Mouse (Mus musculus): Measurements from ENCODE around the gene Olfr9. TPM values are rescaled to one million over a fixed set of nuclear protein-coding genes. Genes with fewer than 3 reads are reported as not detected.
"Not testable (repeated sequence)": the region's sequence is repeated elsewhere in the genome, so short reads cannot be mapped to it uniquely, and the experiment has no call there.

The Olfr9 gene
- polyA plus RNA-seq, 1 experiment from 2014 or later: not detected

DNA sequence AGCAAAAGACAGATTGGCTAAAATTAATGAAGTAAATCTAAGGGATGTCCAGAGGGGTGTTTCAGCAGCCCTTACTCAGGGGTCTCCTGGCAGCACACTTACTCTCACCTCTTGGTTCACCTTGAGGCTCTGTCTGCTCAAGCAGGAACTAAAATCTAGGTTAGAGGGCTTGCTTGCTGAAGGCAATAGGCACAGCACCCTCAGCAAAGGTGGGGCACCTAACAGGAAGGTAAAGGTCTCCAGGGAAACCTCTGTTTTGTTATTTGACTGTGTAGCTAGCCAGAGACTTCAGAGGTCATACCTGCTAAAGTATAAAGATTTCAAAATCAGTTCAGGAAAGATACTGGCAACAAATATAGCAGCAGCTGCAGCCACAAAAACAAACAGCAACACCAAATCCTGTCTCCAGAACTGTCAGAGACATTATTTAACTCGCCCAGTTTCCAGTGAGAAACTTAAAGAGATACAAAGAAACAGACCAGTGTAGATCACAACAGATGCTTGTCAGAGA, 18.4 kb upstream of the Olfr9 start:
- Histone ChIP-seq H3K9ac (replicated peaks) (no peak overlapping the region), H3K36me3 (no peaks in the 10 kb centered on the region), H3K4me1 (no peaks in the 10 kb centered on the region), H3K27ac (replicated peaks) (no peak overlapping the region), H3K9me3 (replicated peaks) (no peaks in the 10 kb centered on the region), H3K4me3 (replicated peaks) (no peak overlapping the region), H3K4me2 (no peak overlapping the region), H3K27me3 (replicated peaks) (no peaks in the 10 kb centered on the region)
- ATAC-seq (ENCODE audit: low FRiP score): no peak
- 58% methylated on average over 1 of the region's 1 CpGs for WGBS

DNA sequence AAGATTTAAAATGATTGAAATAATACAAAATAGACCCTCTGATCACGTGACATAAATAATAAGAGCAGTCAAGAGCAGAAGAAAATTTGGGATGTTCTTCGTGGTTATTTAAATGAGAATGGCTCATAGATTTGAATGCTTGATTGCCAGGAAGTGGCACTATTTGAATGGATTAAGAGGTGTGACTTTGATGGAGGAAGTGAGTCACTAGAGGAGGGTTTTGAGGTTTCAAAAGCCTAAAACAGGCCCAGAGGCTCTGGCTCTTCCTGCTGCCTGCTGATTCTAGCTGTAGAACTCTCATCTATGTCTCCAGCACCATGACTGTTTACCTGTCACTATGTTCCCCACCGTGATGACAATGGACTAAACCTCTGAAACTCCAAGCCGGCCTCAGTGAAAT, 16.4 kb upstream of the Olfr9 start:
- ATAC-seq (ENCODE audit: low FRiP score): no peak
- Histone ChIP-seq H3K9ac (replicated peaks) (no peak overlapping the region), H3K4me3 (replicated peaks) (no peak overlapping the region), H3K4me2 (no peak overlapping the region), H3K36me3 (no peaks in the 10 kb centered on the region), H3K27me3 (replicated peaks) (no peaks in the 10 kb centered on the region), H3K9me3 (replicated peaks) (no peaks in the 10 kb centered on the region), H3K4me1 (no peaks in the 10 kb centered on the region), H3K27ac (replicated peaks) (no peak overlapping the region)
- WGBS: 80% methylated on average over 4 of the region's 4 CpGs

GRCm38 (mm10) chr10:128976395-128976794, 12.8 kb upstream of the Olfr9 start:
- H3K9ac ChIP-seq (replicated peaks): no peak overlapping the region
- no peak overlapping the region for H3K4me3 ChIP-seq (replicated peaks)
- no peak overlapping the region for H3K27ac ChIP-seq (replicated peaks)
- no peaks in the 10 kb centered on the region for H3K36me3 ChIP-seq
- no peaks in the 10 kb centered on the region for H3K27me3 ChIP-seq (replicated peaks)
- H3K4me1 ChIP-seq: no peaks in the 10 kb centered on the region
- 64% methylated on average over 3 of the region's 3 CpGs for WGBS
- no peak for ATAC-seq (ENCODE audit: low FRiP score)
- no peaks in the 10 kb centered on the region for H3K9me3 ChIP-seq (replicated peaks)
- H3K4me2 ChIP-seq: no peak overlapping the region

DNA sequence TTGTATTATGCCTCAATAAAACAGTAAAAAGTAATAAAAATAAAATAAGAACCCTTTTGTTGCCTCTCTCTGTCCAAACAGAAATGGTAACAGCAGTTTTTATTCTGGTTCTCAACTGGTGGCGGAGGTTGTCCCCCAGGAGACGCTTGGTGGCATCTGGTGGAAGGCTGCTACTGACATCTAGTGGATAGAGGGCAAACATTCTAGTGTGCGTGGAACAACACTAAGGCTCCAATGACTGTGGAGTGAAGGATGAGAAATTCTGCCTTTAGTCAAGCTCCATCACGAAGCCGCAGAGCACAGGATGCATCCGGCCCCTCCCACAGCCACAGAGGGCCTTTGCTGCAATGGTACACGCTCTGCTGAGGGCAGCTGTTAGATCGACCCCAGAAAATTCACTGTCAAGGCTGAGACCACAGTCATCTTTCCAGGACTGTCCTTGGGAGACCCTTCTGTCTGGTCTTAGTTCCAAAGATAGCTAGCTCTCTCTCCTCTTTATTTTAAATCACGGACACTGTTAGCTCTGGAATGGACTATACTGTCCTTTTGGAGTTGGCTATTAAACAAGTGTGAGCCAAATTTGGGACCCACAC, 11.6 kb upstream of the Olfr9 start:
- Histone ChIP-seq H3K27ac (replicated peaks) (no peak overlapping the region), H3K4me1 (no peaks in the 10 kb centered on the region), H3K9ac (replicated peaks) (peak overlapping the region; percentile 36; the same call in 1 of the 2 replicates), H3K4me3 (replicated peaks) (no peak overlapping the region), H3K27me3 (replicated peaks) (no peaks in the 10 kb centered on the region), H3K9me3 (replicated peaks) (no peaks in the 10 kb centered on the region), H3K4me2 (peak overlapping the region; percentile 29), H3K36me3 (no peaks in the 10 kb centered on the region)
- WGBS: 19% methylated on average over 9 of the region's 9 CpGs
- ATAC-seq (ENCODE audit: low FRiP score): peak; percentile 79; the same call in 1 of the 2 replicates

DNA sequence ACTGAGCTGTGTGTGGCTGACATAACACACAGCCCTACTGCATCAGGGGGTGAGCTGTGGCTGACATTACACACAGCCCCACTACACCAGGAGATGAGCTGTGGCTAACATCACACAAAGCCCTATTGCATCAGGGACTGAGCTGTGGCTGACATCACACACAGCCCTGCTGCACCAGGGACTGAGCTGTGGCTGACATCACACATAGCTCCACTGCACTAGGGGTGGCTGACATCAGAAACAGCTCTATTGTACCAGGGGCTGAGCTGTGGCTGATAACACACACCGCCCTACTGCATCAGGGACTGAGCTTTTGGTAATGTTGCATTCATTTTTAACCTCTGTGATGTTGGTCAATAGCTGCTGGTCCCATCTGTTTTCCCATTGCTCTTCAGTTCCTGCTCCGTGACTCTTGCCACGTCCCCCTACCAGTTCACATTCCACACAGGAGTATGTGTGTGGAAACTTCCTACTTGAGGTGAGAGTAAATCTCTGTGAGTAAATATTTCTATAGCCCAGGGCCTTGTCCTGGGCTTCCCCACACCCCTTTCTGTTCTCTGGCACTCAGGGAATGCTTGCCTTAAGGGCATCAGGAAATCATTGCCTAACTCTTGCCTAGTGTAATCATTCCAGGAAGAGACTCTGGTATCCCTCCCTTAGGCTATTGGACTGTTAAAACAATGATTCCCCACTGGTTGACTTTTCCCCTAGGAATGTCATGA, 8.4 kb upstream of the Olfr9 start:
- no peaks in the 10 kb centered on the region for H3K36me3 ChIP-seq
- H3K4me2 ChIP-seq: no peak overlapping the region
- WGBS: 92% methylated on average over 3 of the region's 3 CpGs
- H3K4me3 ChIP-seq (replicated peaks): no peak overlapping the region
- no peaks in the 10 kb centered on the region for H3K4me1 ChIP-seq
- H3K27ac ChIP-seq (replicated peaks): no peak overlapping the region
- no peaks in the 10 kb centered on the region for H3K9me3 ChIP-seq (replicated peaks)
- no peak for ATAC-seq (ENCODE audit: low FRiP score)
- H3K9ac ChIP-seq (replicated peaks): no peak overlapping the region
- H3K27me3 ChIP-seq (replicated peaks): no peaks in the 10 kb centered on the region

GRCm38 (mm10) chr10:128990129-128990850, 1.1 kb downstream of the Olfr9 start:
- not testable (repeated sequence) for H3K9ac ChIP-seq (replicated peaks); H3K9me3 ChIP-seq (replicated peaks); ATAC-seq (ENCODE audit: low FRiP score); H3K4me3 ChIP-seq (replicated peaks); H3K4me2 ChIP-seq; H3K4me1 ChIP-seq; H3K27ac ChIP-seq (replicated peaks); H3K36me3 ChIP-seq; H3K27me3 ChIP-seq (replicated peaks)
- WGBS: 68% methylated on average over 7 of the region's 10 CpGs

GRCm38 (mm10) chr10:128990994-128991393, 1.8 kb downstream of the Olfr9 start:
- Histone ChIP-seq H3K4me1 (no peaks in the 10 kb centered on the region), H3K27me3 (replicated peaks) (no peaks in the 10 kb centered on the region), H3K9ac (replicated peaks) (no peak overlapping the region), H3K4me2 (no peak overlapping the region), H3K36me3 (no peaks in the 10 kb centered on the region), H3K4me3 (replicated peaks) (no peak overlapping the region), H3K27ac (replicated peaks) (no peak overlapping the region), H3K9me3 (replicated peaks) (no peaks in the 10 kb centered on the region)
- ATAC-seq (ENCODE audit: low FRiP score): no peak

GRCm38 (mm10) chr10:128995796-128996195, 6.6 kb downstream of the Olfr9 start:
- Histone ChIP-seq H3K4me2 (no peak overlapping the region), H3K9ac (replicated peaks) (no peak overlapping the region), H3K36me3 (no peaks in the 10 kb centered on the region), H3K4me3 (replicated peaks) (no peak overlapping the region), H3K9me3 (replicated peaks) (no peaks in the 10 kb centered on the region), H3K27me3 (replicated peaks) (no peaks in the 10 kb centered on the region), H3K27ac (replicated peaks) (no peak overlapping the region), H3K4me1 (no peaks in the 10 kb centered on the region)
- WGBS: 91% methylated on average over 1 of the region's 1 CpGs
- no peak for ATAC-seq (ENCODE audit: low FRiP score)

DNA sequence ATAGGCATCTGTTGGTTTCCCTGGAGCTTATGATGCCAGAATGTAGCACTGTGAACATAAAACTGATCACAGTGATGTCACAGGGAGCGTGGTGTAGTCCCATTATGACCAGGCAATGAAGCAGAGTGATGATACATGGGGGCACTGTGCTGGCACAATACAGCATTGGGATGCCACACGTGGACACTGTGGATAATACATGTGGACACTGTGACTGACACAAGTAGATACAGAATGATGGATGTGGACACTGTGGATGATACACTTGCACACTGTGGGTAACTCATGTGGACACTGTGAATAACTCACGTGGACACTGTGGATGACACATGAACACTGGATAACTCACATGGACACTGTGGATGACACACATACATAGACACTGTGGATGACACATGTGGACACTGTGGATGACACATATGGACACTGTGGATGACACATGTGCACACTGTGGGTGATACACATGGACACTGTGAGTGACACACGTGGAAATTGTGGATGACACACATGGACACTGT, 7.4 kb downstream of the Olfr9 start:
- WGBS: 82% methylated on average over 4 of the region's 4 CpGs
- Histone ChIP-seq H3K4me1 (no peaks in the 10 kb centered on the region), H3K4me3 (replicated peaks) (no peak overlapping the region), H3K27me3 (replicated peaks) (no peaks in the 10 kb centered on the region), H3K4me2 (no peak overlapping the region), H3K9ac (replicated peaks) (no peak overlapping the region), H3K9me3 (replicated peaks) (no peaks in the 10 kb centered on the region), H3K27ac (replicated peaks) (no peak overlapping the region), H3K36me3 (no peaks in the 10 kb centered on the region)
- ATAC-seq (ENCODE audit: low FRiP score): no peak

DNA sequence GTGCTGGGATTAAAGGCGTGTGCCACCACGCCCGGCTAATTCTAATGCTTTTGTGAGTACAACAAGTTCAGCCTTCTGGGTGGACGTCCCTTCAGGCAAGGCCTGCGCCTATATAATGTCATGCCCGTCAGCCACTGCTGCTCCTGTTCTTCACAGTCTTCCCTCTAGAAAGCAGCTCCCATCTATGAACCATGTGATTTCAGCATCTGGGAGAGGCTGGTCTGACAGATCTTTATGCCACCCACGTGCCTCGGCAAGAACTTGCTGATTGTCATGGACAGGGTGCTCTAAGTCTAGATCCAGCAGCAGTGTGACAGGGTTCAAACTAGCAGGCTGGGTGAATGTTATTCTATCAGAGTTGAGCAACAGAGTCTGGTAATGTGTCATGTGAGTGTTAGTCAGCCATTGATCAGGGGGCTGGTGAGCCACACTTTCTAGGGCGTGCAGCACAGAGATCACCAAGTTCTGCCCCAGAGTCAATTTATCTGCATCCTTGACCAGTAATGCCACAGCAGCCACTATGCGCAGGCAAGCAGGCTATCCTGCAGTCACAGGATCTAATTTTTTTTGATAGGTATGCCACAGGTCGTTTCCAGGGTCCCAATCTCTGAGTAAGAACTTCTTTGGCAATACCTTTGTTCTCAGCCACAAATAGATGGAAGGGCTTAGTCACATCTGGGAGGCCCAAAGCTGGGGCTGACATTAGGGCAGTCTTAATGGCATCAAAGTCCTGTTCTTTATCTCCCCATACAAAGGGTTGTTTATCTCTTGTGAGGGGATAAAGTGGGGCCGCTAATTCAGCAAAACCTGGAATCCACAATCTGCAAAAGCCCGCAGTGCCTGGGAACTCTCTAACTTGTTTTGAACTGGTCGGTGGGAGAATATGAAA, 15.0 kb downstream of the Olfr9 start:
- ATAC-seq (ENCODE audit: low FRiP score): no peak
- 85% methylated on average over 14 of the region's 14 CpGs for WGBS
- no peaks in the 10 kb centered on the region for H3K9me3 ChIP-seq (replicated peaks)
- H3K27me3 ChIP-seq (replicated peaks): no peaks in the 10 kb centered on the region
- no peak overlapping the region for H3K9ac ChIP-seq (replicated peaks)
- no peak overlapping the region for H3K4me3 ChIP-seq (replicated peaks)
- no peaks in the 10 kb centered on the region for H3K4me1 ChIP-seq
- no peak overlapping the region for H3K4me2 ChIP-seq
- no peak overlapping the region for H3K27ac ChIP-seq (replicated peaks)
- no peaks in the 10 kb centered on the region for H3K36me3 ChIP-seq

GRCm38 (mm10) chr10:129010288-129010841, 21.1 kb downstream of the Olfr9 start, which contains the start of gene Olfr763:
Olfr763 (plus strand) TSS chr10:129010791.
- 65% methylated on average over 2 of the region's 2 CpGs for WGBS
- H3K27me3 ChIP-seq (replicated peaks): no peaks in the 10 kb centered on the region
- H3K9me3 ChIP-seq (replicated peaks): no peaks in the 10 kb centered on the region
- no peak within 1 kb of the TSS for H3K27ac ChIP-seq (replicated peaks)
- H3K36me3 ChIP-seq: no peaks in the 10 kb centered on the region
- no peak within 1 kb of the TSS for H3K9ac ChIP-seq (replicated peaks)
- H3K4me1 ChIP-seq: no peaks in the 10 kb centered on the region
- no peak for ATAC-seq (ENCODE audit: low FRiP score)
- no peak within 1 kb of the TSS for H3K4me3 ChIP-seq (replicated peaks)
- H3K4me2 ChIP-seq: no peak within 1 kb of the TSS
